Mouse (Mus musculus) small intestine, adult 2 months (tissue): ENCODE results near the gene Ggnbp2.

Experiments used
- CTCF ChIP-seq: fragments of 200-500 bp; IDR thresholded peaks from 2 replicates; pipeline ENCODE4 v1.5.1; 2012; ENCODE audit warnings: low read depth, mild to moderate bottlenecking, control low read depth, inconsistent platforms, low read length, moderate library complexity, mixed read lengths; ENCODE audit not compliant: insufficient replicate concordance, insufficient read length; ENCODE audit errors: extremely low read depth
- POLR2A ChIP-seq: fragments of 200-500 bp; IDR thresholded peaks from 2 replicates; pipeline ENCODE4 v1.6.1; 2012; ENCODE audit warnings: low read depth, mild to moderate bottlenecking, control low read depth, inconsistent platforms, low read length, moderate library complexity

- TF ChIP-seq CTCF = no peak
- no peak for TF ChIP-seq POLR2A
Observed at GRCm38 (mm10) chr11:84867586-84867985, 3.0 kb downstream of the Ggnbp2 start.
